In genomic region chr7:64840576-64840895, GRCm38 (mm10) we compare ENCODE assay signal across 9 mouse cellular contexts. TPM values are rescaled to one million over a fixed set of nuclear protein-coding genes. Genes with fewer than 3 reads are reported as not detected.
DNase-seq lines count a peak whose midpoint lies in the region; ATAC-seq and TF ChIP-seq lines count a peak whose summit lies in the region.
"Had no signal": no experiment of that assay in that cellular context is flagged by ENCODE, and none has a peak within 500 bp of the region (broad histone marks: within the 10 kb centered on the region; RNA-seq: fewer than 3 reads in every experiment).

No protein-coding gene starts in this region.

- no peak overlapping the region; the same call in 1 of the 2 replicates for H3K4me3 ChIP-seq in heart, embryonic 13.5 days
- no peak overlapping the region for H3K4me3 ChIP-seq in lung, embryonic 16.5 days (ENCODE audit: low read length)
- no peak overlapping the region for H3K4me3 ChIP-seq in intestine, embryonic 14.5 days (ENCODE audit: low read depth, low read length)
- no peak overlapping the region for H3K4me3 ChIP-seq in neural tube, embryonic 12.5 days
- no peak overlapping the region for H3K4me3 ChIP-seq in gastrocnemius, adult 2 months

- DNase-seq in heart, adult 8-10 months (ENCODE audit: low spot score): no peak
- DNase-seq in lung, postnatal 14 days: no peak
- no peak for DNase-seq in intestine, embryonic 14.5 days (ENCODE audit: low spot score)
- no peak for DNase-seq in ovary, postnatal 36 days (ENCODE audit: low spot score)
- no peak for DNase-seq in gastrocnemius, adult 2 months

- no peak overlapping the region for H3K9ac ChIP-seq in heart, embryonic 13.5 days
- no peak overlapping the region for H3K9ac ChIP-seq in lung, embryonic 16.5 days (ENCODE audit: low read length)
- H3K9ac ChIP-seq in intestine, embryonic 14.5 days (ENCODE audit: low read length): no peak overlapping the region
- H3K9ac ChIP-seq in neural tube, embryonic 12.5 days: no peak overlapping the region

- ATAC-seq in heart, embryonic 13.5 days (ENCODE audit: extremely low read depth, insufficient number of reproducible peaks, low FRiP score, low TSS enrichment): no peak
- ATAC-seq in lung, embryonic 16.5 days (ENCODE audit: low read depth): no peak
- ATAC-seq in intestine, embryonic 14.5 days (replicated peaks; ENCODE audit: low FRiP score, low TSS enrichment, low read depth): no peak; the same call in 1 of the 2 replicates
- ATAC-seq in neural tube, embryonic 12.5 days (ENCODE audit: low FRiP score, low read depth): no peak

- 66% methylated on average over 1 of the region's 1 CpGs for WGBS in heart, embryonic 13.5 days
- WGBS in lung, embryonic 16.5 days: 66% methylated on average over 1 of the region's 1 CpGs
- 77% methylated on average over 1 of the region's 1 CpGs for WGBS in intestine, embryonic 14.5 days
- WGBS in neural tube, embryonic 12.5 days: 59% methylated on average over 1 of the region's 1 CpGs

- H3K9me3 ChIP-seq in heart, embryonic 13.5 days: no peaks in the 10 kb centered on the region
- no peaks in the 10 kb centered on the region for H3K9me3 ChIP-seq in lung, embryonic 16.5 days (ENCODE audit: control insufficient read depth, low read length)
- H3K9me3 ChIP-seq in intestine, embryonic 14.5 days (ENCODE audit: control insufficient read depth, low read length): no peaks in the 10 kb centered on the region
- H3K9me3 ChIP-seq in neural tube, embryonic 12.5 days: no peaks in the 10 kb centered on the region

- H3K27ac ChIP-seq in heart, embryonic 13.5 days (replicated peaks): no peak overlapping the region
- no peak overlapping the region for H3K27ac ChIP-seq in lung, embryonic 16.5 days (ENCODE audit: low read length)
- H3K27ac ChIP-seq in intestine, embryonic 14.5 days (ENCODE audit: low read depth): no peak overlapping the region
- H3K27ac ChIP-seq in neural tube, embryonic 12.5 days: peak overlapping the region; percentile 20; the same call in 1 of the 2 replicates
- H3K27ac ChIP-seq in gastrocnemius, adult 2 months: no peak overlapping the region
- H3K27ac ChIP-seq: macrophage had no signal

- H3K4me2 ChIP-seq in heart, embryonic 13.5 days: peak overlapping the region; percentile 75
- H3K4me2 ChIP-seq in lung, embryonic 16.5 days (ENCODE audit: low read depth, low read length): peak overlapping the region; percentile 53; the same call in 1 of the 2 replicates
- H3K4me2 ChIP-seq in intestine, embryonic 14.5 days (ENCODE audit: low read length): peak overlapping the region; percentile 42
- peak overlapping the region; percentile 57 for H3K4me2 ChIP-seq in neural tube, embryonic 12.5 days (replicated peaks)

- no peaks in the 10 kb centered on the region for H3K27me3 ChIP-seq in heart, embryonic 13.5 days (replicated peaks)
- H3K27me3 ChIP-seq in lung, embryonic 16.5 days (ENCODE audit: control insufficient read depth, insufficient read depth, low read depth, low read length): no peaks in the 10 kb centered on the region
- H3K27me3 ChIP-seq in intestine, embryonic 14.5 days (replicated peaks; ENCODE audit: control insufficient read depth, insufficient read depth, low read length): no peaks in the 10 kb centered on the region
- H3K27me3 ChIP-seq in neural tube, embryonic 12.5 days (replicated peaks): peaks cover 8% of the 10 kb centered on the region; the same call in 1 of the 2 replicates

- no peaks in the 10 kb centered on the region for H3K36me3 ChIP-seq in heart, embryonic 13.5 days
- H3K36me3 ChIP-seq in lung, embryonic 16.5 days (ENCODE audit: control insufficient read depth, insufficient read depth, low read length): no peaks in the 10 kb centered on the region
- no peaks in the 10 kb centered on the region for H3K36me3 ChIP-seq in intestine, embryonic 14.5 days (ENCODE audit: control insufficient read depth, insufficient read depth, low read length)
- H3K36me3 ChIP-seq in neural tube, embryonic 12.5 days: no peaks in the 10 kb centered on the region

- H3K4me1 ChIP-seq in heart, embryonic 13.5 days: peaks cover 11% of the 10 kb centered on the region
- peaks cover 5% of the 10 kb centered on the region; the same call in 1 of the 2 replicates for H3K4me1 ChIP-seq in lung, embryonic 16.5 days (replicated peaks; ENCODE audit: control insufficient read depth, insufficient read depth, low read length)
- H3K4me1 ChIP-seq in intestine, embryonic 14.5 days (replicated peaks; ENCODE audit: control insufficient read depth, insufficient read depth, low read length): peaks cover 3% of the 10 kb centered on the region; the same call in 1 of the 2 replicates
- peaks cover 29% of the 10 kb centered on the region for H3K4me1 ChIP-seq in neural tube, embryonic 12.5 days

- intact Hi-C loops in gastrocnemius, adult 2 months (cut with DNase I): no loop called here

- TF ChIP-seq CTCF in gastrocnemius, adult 2 months (IDR thresholded peaks at IDR 0.05): no peak

RNA-seq across cellular contexts. Expression of gene Nsmce3, which starts 32.3 kb away (rescaled TPM):
- 8.0 and 8.1 TPM in 2 replicates for polyA plus RNA-seq in heart, embryonic 13.5 days (2015; fragmentation: Nextera tagmentation; extraction: Ambion mirVana)
- total RNA-seq in heart, adult 8-10 months (2022): 1 to 10 TPM; 3.1 to 3.4 (median 3.2) TPM
- polyA plus RNA-seq in lung, embryonic 16.5 days (2015; fragmentation: Nextera tagmentation; extraction: Ambion mirVana): 9.1 and 10.4 TPM in 2 replicates
- polyA plus RNA-seq in intestine, embryonic 14.5 days (2014; fragmentation: Nextera tagmentation; extraction: Ambion mirVana): 13.5 and 13.6 TPM in 2 replicates
- 9.9 and 10.3 TPM in 2 replicates for polyA plus RNA-seq in neural tube, embryonic 12.5 days (2016; fragmentation: Nextera tagmentation; extraction: Ambion mirVana)
- total RNA-seq in gastrocnemius, adult 2 months (2021): 1 to 10 TPM; 2.2 to 2.7 TPM
